Mouse (Mus musculus): ENCODE measurements around the gene Cplx1.

The Cplx1 gene

GRCm38 (mm10) chr5:108549489-108550206, at the start of gene Cplx1:
TSS of gene Cplx1 (minus strand) at chr5:108550024.
- DNase-seq (ENCODE audit: low read depth, low spot score): no peak

GRCm38 (mm10) chr5:108581361-108581891, 31.6 kb upstream of the Cplx1 start:
- no peak for DNase-seq (ENCODE audit: low read depth, low spot score)

GRCm38 (mm10) chr5:108573054-108573453, 23.2 kb upstream of the Cplx1 start:
- DNase-seq (ENCODE audit: low read depth, low spot score): no peak

GRCm38 (mm10) chr5:108570991-108571390, 21.2 kb upstream of the Cplx1 start:
- DNase-seq (ENCODE audit: low read depth, low spot score): no peak

GRCm38 (mm10) chr5:108567104-108567503, 17.3 kb upstream of the Cplx1 start:
- DNase-seq (ENCODE audit: low read depth, low spot score): no peak

- DNase-seq (ENCODE audit: low read depth, low spot score): no peak
These were observed 16.7 kb upstream of the Cplx1 start for GRCm38 (mm10) chr5:108566523-108566922.

- no peak for DNase-seq (ENCODE audit: low read depth, low spot score)
These were observed 15.6 kb upstream of the Cplx1 start for GRCm38 (mm10) chr5:108565381-108565780.

GRCm38 (mm10) chr5:108564346-108564745, 14.5 kb upstream of the Cplx1 start:
- no peak for DNase-seq (ENCODE audit: low read depth, low spot score)

- DNase-seq (ENCODE audit: low read depth, low spot score): no peak
These were observed 12.7 kb upstream of the Cplx1 start for GRCm38 (mm10) chr5:108562483-108562882.

GRCm38 (mm10) chr5:108556986-108557385, 7.2 kb upstream of the Cplx1 start:
- no peak for DNase-seq (ENCODE audit: low read depth, low spot score)

GRCm38 (mm10) chr5:108554041-108554440, 4.2 kb upstream of the Cplx1 start:
- no peak for DNase-seq (ENCODE audit: low read depth, low spot score)

GRCm38 (mm10) chr5:108550207-108550594, 377 bp upstream of the Cplx1 start:
- no peak for DNase-seq (ENCODE audit: low read depth, low spot score)

GRCm38 (mm10) chr5:108549137-108549488, 711 bp downstream of the Cplx1 start:
- no peak for DNase-seq (ENCODE audit: low read depth, low spot score)

GRCm38 (mm10) chr5:108547636-108548035, 2.2 kb downstream of the Cplx1 start:
- no peak for DNase-seq (ENCODE audit: low read depth, low spot score)

GRCm38 (mm10) chr5:108543516-108544291, 6.1 kb downstream of the Cplx1 start:
- DNase-seq (ENCODE audit: low read depth, low spot score): no peak

- no peak for DNase-seq (ENCODE audit: low read depth, low spot score)
These were observed 15.6 kb downstream of the Cplx1 start for GRCm38 (mm10) chr5:108534188-108534587.

- no peak for DNase-seq (ENCODE audit: low read depth, low spot score)
These were observed 27.2 kb downstream of the Cplx1 start for GRCm38 (mm10) chr5:108522597-108522996.

GRCm38 (mm10) chr5:108521896-108522295, 27.9 kb downstream of the Cplx1 start:
- DNase-seq (ENCODE audit: low read depth, low spot score): no peak

GRCm38 (mm10) chr5:108521016-108521415, 28.8 kb downstream of the Cplx1 start:
- no peak for DNase-seq (ENCODE audit: low read depth, low spot score)

GRCm38 (mm10) chr5:108520153-108520552, 29.7 kb downstream of the Cplx1 start:
- no peak for DNase-seq (ENCODE audit: low read depth, low spot score)

GRCm38 (mm10) chr5:108518951-108519350, 30.9 kb downstream of the Cplx1 start:
- DNase-seq (ENCODE audit: low read depth, low spot score): no peak

- DNase-seq (ENCODE audit: low read depth, low spot score): no peak
These were observed 31.5 kb downstream of the Cplx1 start for GRCm38 (mm10) chr5:108518106-108518885.
